Mouse (Mus musculus) lung, postnatal 25 days (tissue): ENCODE data around the gene Serinc5.
"Not testable (repeated sequence)": the region's sequence is repeated elsewhere in the genome, so short reads cannot be mapped to it uniquely, and the experiment has no call there.

Experiments used
- DNase-seq: peaks from one replicate; pipeline ENCODE4 v3.0.0; 2022; ENCODE audit warnings: low spot score

Serinc5 gene

GRCm38 (mm10) chr13:92668214-92668985, 57.5 kb downstream of the Serinc5 start:
- DNase-seq, result no peak

GRCm38 (mm10) chr13:92671727-92672126, 60.8 kb downstream of the Serinc5 start:
- no peak for DNase-seq

DNA sequence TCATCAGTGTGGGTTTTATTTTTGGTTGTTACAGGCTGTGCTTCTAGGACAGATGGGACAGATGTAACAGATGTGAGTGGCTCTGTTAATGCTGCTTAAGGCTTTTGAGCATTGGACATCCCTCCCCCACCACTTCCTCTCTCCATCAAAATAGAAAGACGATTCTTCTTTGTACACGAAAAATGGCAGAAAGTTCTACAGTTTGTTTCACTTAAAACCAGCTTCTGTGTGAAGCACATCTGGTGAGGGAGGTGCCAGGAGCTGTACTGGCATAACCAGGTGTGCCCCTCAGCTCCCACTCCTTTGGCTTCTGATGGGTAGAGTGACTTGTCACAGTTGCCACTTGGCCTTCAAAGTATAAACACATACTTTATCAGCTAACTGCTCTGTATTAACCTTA, 63.8 kb downstream of the Serinc5 start:
- no peak for DNase-seq

GRCm38 (mm10) chr13:92675308-92675707, 64.4 kb downstream of the Serinc5 start:
- DNase-seq, result no peak

DNA sequence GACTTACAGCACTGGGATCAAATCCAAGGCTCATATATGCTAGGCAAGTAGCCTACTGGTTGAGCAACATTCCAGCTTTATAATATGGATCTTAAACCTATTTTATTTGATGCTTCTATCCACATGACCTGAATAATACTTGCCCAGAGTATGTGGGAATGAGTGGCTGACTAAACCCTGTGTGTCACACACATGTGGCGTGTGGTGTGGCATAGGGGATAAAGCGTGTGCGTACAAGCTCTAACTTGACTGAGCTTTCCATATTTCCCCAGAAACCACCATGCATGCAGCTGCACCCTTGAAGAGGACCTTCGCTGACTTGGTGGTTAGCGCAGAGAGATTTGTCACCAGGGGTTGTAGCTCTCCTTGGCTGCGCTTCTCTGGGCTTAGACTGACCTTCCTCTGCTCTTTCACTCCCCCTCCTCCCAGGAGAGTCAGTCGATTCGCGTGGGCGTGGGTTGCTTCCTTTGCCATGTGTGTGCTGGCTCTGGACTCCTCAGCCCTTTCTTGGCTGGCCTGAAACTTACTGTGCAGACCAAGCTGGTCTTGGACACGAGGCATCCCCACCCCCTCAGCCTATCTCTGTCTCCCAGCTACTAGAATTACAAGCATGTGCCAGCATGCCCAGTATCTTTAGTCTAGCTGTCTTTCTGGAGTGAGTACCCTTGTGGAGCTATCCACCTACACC, 65.2 kb downstream of the Serinc5 start:
- DNase-seq, result no peak

DNA sequence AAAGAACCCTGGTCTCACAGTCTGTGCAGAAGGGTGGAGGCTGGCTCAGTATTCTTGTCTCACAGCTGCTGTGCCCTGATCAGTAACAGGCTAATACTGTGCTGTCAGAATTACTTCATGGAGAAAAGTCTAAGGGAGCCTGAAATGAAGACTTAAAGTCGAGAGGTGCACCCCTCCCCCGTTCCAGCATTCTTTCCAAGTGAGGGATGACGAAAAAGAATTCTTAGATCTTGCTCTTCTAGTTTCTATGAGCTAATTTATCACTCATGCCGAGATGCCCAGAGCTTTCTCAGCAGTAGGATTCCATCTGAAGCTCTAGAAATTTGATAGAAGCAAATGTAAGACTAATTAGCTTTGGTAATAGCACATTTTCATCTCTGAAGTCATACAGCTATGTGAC, 66.8 kb downstream of the Serinc5 start:
- DNase-seq, result no peak

GRCm38 (mm10) chr13:92679661-92680060, 68.8 kb downstream of the Serinc5 start:
- DNase-seq, result peak; percentile 71

- peak; percentile 43 for DNase-seq
Measured at GRCm38 (mm10) chr13:92681541-92681940, 70.7 kb downstream of the Serinc5 start.

DNA sequence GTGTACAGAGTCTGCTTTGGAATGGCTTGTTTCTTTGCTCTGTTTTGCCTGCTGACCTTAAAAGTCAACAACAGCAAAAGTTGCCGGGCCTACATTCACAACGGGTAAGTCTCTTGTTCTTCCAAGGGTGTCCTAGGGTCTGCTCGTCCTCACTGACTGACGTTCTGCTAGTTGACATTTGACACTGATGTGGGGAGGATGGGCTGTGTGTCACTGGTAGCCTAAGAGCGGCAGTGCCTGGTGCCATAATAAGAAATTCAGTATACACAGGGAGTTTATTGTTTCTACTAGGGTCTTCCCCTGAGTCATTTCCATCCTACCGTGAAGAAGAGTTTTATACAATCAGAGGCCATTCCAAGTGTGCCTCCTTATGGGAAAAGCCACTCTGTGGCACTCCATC, 71.9 kb downstream of the Serinc5 start:
- DNase-seq, result no peak

GRCm38 (mm10) chr13:92683464-92683863, 72.6 kb downstream of the Serinc5 start:
- DNase-seq, result no peak

DNA sequence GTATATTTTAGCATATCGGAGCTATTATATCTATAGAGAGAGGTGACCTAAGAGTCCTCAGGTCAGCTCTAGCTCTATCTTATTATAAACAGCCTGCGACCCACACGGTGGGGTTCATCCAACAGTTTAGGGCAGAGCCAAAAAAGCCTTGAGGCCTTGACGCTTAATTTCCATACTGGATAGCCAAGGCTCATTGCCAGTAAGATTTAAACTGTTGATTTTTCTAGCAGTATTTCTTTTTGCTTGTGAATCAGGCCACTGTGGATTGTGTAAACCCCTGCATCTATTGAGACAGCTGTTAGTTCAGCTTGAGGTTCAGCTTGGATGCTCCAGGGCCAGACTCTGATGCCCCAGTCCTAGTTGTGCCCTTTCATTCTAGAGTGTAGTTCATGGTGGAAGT, 73.4 kb downstream of the Serinc5 start:
- no peak for DNase-seq

- DNase-seq, result no peak
Measured at GRCm38 (mm10) chr13:92685273-92685672, 74.4 kb downstream of the Serinc5 start.

GRCm38 (mm10) chr13:92687151-92687550, 76.3 kb downstream of the Serinc5 start:
- DNase-seq, result not testable (repeated sequence)

DNA sequence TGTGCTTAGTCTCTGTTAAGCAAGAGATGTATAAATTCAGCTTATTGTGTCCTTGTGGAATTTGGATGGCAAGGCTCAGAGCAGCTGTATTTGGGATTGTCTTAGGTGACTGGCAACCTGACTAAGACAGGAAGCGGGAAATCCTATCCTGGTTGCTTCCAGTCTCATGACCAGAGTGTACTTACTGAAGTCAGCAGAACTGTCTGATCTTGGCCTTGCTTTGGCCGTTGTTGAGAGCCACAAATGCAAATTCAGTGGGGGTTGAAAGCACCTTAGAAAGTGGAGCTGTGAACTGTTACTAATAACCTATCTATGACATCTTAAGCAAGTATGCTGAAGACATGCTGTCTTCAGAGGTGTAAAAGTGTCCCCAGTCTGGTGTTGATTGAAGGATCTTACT, 78.2 kb downstream of the Serinc5 start:
- no peak for DNase-seq

DNA sequence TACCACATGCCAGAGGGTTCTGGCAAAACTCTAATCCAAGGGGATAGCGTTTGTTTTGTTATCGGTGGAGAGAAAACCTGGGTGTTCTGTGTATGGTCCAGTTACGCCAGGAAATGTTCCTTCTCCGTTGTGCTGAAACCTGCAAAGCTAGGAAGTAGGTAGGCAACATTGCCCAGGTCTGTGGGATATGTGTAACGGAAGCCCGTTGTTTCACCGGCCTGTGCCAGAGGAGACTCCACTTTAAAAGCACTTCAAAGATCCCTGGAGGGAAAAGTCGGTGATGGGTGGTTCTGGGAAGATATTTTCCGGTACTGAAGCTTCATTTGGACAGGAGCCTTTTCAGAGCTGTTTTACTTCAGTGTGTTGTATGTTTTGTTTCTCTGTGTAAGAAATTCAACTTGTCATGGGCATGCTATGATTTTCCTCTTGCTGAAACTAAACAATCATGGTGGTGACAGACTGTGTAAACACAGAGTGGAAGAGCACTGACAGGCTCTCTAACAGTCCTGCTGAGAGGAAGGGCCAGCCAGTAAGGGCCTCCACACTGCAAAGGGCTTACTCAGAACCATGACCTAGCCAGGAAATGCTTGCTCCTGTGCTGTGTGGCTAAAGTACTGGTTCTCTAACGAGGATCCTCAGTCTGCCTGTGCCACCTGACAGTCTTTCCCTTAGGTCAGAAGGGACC, 83.1 kb downstream of the Serinc5 start:
- peak; percentile 22 for DNase-seq

DNA sequence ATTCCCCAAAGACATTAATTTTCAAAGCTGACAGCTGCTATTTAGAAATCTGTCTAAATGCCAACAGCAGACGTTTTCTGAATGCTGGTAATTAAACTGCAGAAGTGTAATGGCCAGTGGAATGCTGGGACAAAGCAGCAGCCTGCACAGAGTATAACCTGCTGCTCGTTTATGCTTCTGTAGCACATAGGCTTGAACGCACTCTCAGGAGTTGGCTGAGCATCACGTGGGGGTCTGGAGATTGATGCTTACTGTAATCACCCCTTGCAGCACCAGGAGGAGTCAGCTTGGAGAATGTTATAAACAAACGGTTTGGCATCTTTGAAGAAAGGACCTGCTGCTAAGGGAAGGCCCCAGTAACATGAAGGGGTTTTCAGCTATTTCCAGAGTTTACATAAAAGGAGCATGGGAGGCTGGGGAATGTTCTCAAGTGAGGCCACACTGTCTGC, 85.6 kb downstream of the Serinc5 start:
- DNase-seq, result no peak

- no peak for DNase-seq
Measured at GRCm38 (mm10) chr13:92697141-92697540, 86.2 kb downstream of the Serinc5 start.

- DNase-seq, result no peak
Measured at GRCm38 (mm10) chr13:92698781-92699180, 87.9 kb downstream of the Serinc5 start.

- no peak for DNase-seq
Measured at GRCm38 (mm10) chr13:92699395-92699794, 88.5 kb downstream of the Serinc5 start.

DNA sequence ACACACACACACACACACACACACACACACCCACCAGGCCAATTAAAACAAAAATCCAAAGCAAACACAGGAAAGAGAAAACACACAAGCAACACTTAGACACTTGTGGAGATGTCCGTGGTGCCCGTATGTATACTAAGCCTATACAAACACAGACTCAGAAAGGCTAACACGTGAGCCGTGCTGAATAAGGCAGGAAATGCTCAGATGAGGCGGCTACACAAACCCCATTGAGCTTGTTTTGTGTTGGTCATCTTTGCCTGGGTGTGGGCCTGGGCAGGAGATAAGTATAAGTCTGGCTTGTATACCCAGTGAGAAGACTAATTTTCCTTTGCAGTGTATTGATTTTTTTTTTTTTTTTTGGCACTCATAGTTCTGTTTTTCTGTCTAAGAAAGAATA, 91.1 kb downstream of the Serinc5 start:
- DNase-seq, result no peak

DNA sequence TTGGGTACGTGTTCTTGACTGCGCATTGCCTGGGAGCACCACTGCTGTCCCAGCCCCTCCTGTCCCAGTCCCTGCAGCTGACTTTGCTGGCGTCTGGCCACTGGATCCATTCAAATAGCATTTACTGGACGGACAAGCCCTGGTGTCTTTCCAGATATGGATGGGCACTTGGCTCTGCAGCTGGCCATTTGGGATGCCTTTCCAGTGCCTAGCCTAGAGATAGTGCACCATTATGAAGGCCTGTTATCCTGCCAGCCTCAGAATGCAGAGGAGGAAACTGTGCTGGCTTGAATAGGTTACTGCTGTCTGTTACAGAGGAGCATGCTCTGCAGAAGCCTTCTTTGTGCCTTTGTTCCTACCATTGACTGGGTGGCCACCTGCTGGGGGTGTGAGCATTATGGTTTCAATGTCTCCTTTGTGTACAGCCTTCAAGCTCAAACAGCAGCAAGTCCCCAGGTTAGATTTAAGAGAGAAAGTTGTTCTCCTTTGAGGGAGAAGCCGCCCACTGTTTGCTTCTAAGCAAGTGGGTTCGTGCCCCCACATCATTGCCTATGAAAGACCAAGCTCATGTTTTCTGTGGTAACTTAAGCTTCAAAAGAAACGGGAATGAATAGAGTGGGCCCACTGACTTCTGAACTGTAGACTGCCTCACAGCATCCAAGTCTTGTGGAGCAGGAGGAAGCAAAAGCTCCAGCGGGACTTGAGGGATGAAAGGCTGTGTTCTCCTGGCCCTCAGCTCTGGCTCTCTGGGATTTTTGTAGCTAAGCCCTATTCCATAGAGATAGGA, 92.5 kb downstream of the Serinc5 start:
- DNase-seq, result no peak

DNA sequence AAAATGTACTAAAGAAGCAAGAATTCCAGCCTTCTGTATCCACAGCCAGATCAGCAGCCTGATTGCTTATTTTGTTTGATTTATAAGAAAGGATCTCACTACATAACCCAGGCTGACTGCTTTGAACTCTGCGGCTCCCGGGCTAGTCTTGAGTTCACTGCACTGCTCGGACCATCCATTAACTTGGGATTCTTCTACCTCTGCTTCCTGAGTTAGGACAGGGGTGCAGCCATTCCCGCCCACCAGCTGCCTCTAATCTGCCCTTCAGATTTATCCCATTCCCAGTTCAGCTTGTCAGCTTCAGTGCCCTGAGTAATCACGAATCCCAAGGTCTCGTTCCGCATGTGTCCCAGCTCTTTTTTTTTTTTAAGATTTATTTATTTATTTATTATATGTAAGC, 93.3 kb downstream of the Serinc5 start:
- no peak for DNase-seq
